Mouse (Mus musculus) liver, adult 2 months (tissue): ENCODE measurements at regions not wholly inside any gene's neighbourhood (a gene's known extent, or its start where the extent isn't known, plus 50 kb on each side); places are given as distances from the start of the nearest gene placed in this dataset.

Experiments
- CTCF ChIP-seq: fragments of 200-500 bp; IDR thresholded peaks from 2 replicates; pipeline ENCODE4 v1.5.1; 2011; ENCODE audit warnings: low read depth, low read length, control low read depth
- POLR2A ChIP-seq: fragments of 200-500 bp; IDR thresholded peaks from 2 replicates; pipeline ENCODE4 v1.6.1; 2011; ENCODE audit warnings: low read length, control low read depth; ENCODE audit not compliant: insufficient read depth; ENCODE audit errors: extremely low read depth

GRCm38 (mm10) chr4:47698514-47698913, 224.1 kb downstream of the Sec61b start:
- TF ChIP-seq CTCF (no peak), POLR2A (no peak)
